In genomic region chr2:93599731-93600130, GRCm38 (mm10) we compare ENCODE assay signal across 12 mouse cellular contexts. TPM values are rescaled to one million over a fixed set of nuclear protein-coding genes. Genes with fewer than 3 reads are reported as not detected.
DNase-seq lines count a peak whose midpoint lies in the region; ATAC-seq and TF ChIP-seq lines count a peak whose summit lies in the region.
"Had no signal": no experiment of that assay in that cellular context is flagged by ENCODE, and none has a peak within 500 bp of the region (broad histone marks: within the 10 kb centered on the region; RNA-seq: fewer than 3 reads in every experiment).

No protein-coding gene starts in this region.

- H3K9me3 ChIP-seq in embryonic facial prominence, embryonic 13.5 days: no peaks in the 10 kb centered on the region
- no peaks in the 10 kb centered on the region for H3K9me3 ChIP-seq in limb, embryonic 10.5 days (replicated peaks)

- H3K4me1 ChIP-seq in embryonic facial prominence, embryonic 13.5 days: peaks cover 55% of the 10 kb centered on the region
- peaks cover 48% of the 10 kb centered on the region for H3K4me1 ChIP-seq in limb, embryonic 10.5 days
- H3K4me1 ChIP-seq in lung, adult 2 months (ENCODE audit: control insufficient read depth, insufficient read depth, low read length): no peaks in the 10 kb centered on the region

- H3K27me3 ChIP-seq in embryonic facial prominence, embryonic 13.5 days: no peaks in the 10 kb centered on the region
- peaks cover 58% of the 10 kb centered on the region for H3K27me3 ChIP-seq in limb, embryonic 10.5 days (ENCODE audit: low read depth, poor library complexity, severe bottlenecking)

- peak overlapping the region; percentile 91 for H3K27ac ChIP-seq in embryonic facial prominence, embryonic 13.5 days
- H3K27ac ChIP-seq in limb, embryonic 10.5 days: peak overlapping the region; percentile 59
- H3K27ac ChIP-seq: stomach, postnatal 0 days had no signal

- H3K36me3 ChIP-seq in embryonic facial prominence, embryonic 13.5 days: no peaks in the 10 kb centered on the region
- no peaks in the 10 kb centered on the region for H3K36me3 ChIP-seq in limb, embryonic 10.5 days

- no peak for TF ChIP-seq CTCF in lung, adult 2 months (IDR thresholded peaks at IDR 0.05; ENCODE audit: insufficient read depth, low read length)

- no peak overlapping the region for H3K4me3 ChIP-seq in embryonic facial prominence, embryonic 13.5 days
- no peak overlapping the region for H3K4me3 ChIP-seq in limb, embryonic 10.5 days
- H3K4me3 ChIP-seq in lung, adult 2 months (replicated peaks; ENCODE audit: extremely low read depth, low read depth, low read length): no peak overlapping the region

- ATAC-seq in embryonic facial prominence, embryonic 13.5 days (ENCODE audit: insufficient number of reproducible peaks, insufficient read depth, low FRiP score, low TSS enrichment, low read depth): no peak
- no peak for ATAC-seq in monocyte, adult 5-6 weeks (replicated peaks; ENCODE audit: insufficient number of reproducible peaks, low FRiP score, low TSS enrichment, poor library complexity, severe bottlenecking)

- intact Hi-C loops in heart, postnatal 10 days (cut with DNase I): no loop called here

- DNase-seq in kidney, adult 8-10 months: peak; percentile 4 to 18
- no peak for DNase-seq in kidney, adult 18-20 months
- DNase-seq in heart, postnatal 10 days: peak; percentile 44 to 50
- DNase-seq in limb, embryonic 10.5 days (ENCODE audit: low spot score): no peak
- DNase-seq in retina, postnatal 1 day: no peak
- no peak for DNase-seq in lung, adult 2 months

- peak overlapping the region; percentile 32; the same call in 1 of the 2 replicates for H3K9ac ChIP-seq in embryonic facial prominence, embryonic 13.5 days

- H3K4me2 ChIP-seq in embryonic facial prominence, embryonic 13.5 days: peak overlapping the region; percentile 14; the same call in 1 of the 2 replicates

- 28% methylated on average over 9 of the region's 9 CpGs for WGBS in embryonic facial prominence, embryonic 13.5 days
- WGBS in limb, embryonic 10.5 days: 53% methylated on average over 9 of the region's 9 CpGs
- WGBS in lung, adult 2 months: 41% methylated on average over 9 of the region's 9 CpGs

- no peak for TF ChIP-seq POLR2A in lung, adult 2 months (IDR thresholded peaks at IDR 0.05; ENCODE audit: borderline replicate concordance, extremely low read depth, low read depth, low read length)

RNA-seq across cellular contexts. Expression of gene Gm10803, which starts 39.4 kb away (rescaled TPM):
- not detected in 2 replicates for polyA plus RNA-seq in embryonic facial prominence, embryonic 13.5 days (2015; fragmentation: Nextera tagmentation; extraction: Ambion mirVana)
- not detected for total RNA-seq in heart, postnatal 10 days (2021)
- not detected in 2 replicates for polyA plus RNA-seq in limb, embryonic 10.5 days (2016; fragmentation: Nextera tagmentation; extraction: Ambion mirVana)
- total RNA-seq in monocyte, adult 5-6 weeks (2017): not detected in 3 replicates
- not detected in 2 replicates for polyA plus RNA-seq in lung, adult 2 months (2012; rRNA removed)
- total RNA-seq: layer of hippocampus, adult 8-10 months had no signal
- polyA plus RNA-seq: heart, embryonic 14.5 days; lung, embryonic 16.5 days; stomach, postnatal 0 days had no signal

RNA-seq across cellular contexts. Expression of gene Alx4, which starts 42.5 kb away (rescaled TPM):
- polyA plus RNA-seq in embryonic facial prominence, embryonic 13.5 days (2015; fragmentation: Nextera tagmentation; extraction: Ambion mirVana): 29.3 and 34.1 TPM in 2 replicates
- total RNA-seq in heart, postnatal 10 days (2021): under 1 TPM; 0.10 to 0.12 TPM
- polyA plus RNA-seq in limb, embryonic 10.5 days (2016; fragmentation: Nextera tagmentation; extraction: Ambion mirVana): 12.5 and 14.8 TPM in 2 replicates
- total RNA-seq in monocyte, adult 5-6 weeks (2017): not detected in 3 replicates
- polyA plus RNA-seq in lung, adult 2 months (2012; rRNA removed): 0.24 and 0.47 TPM in 2 replicates

Comparison
In these comparisons a context has a peak if more than half of its experiments do, and no peak if none do; other contexts are left out.
1. DNase-seq: peak in kidney, adult 8-10 months (2 of 2) and heart, postnatal 10 days (2 of 2); none in kidney, adult 18-20 months (single experiment), limb, embryonic 10.5 days (single experiment), retina, postnatal 1 day (single experiment) and lung, adult 2 months (single experiment).